Mouse (Mus musculus): ENCODE data around the gene Ctsk. TPM values are rescaled to one million over a fixed set of nuclear protein-coding genes. Genes with fewer than 3 reads are reported as not detected.

Gene Ctsk
- 1 to 10 TPM; 5.0 to 5.9 TPM for total RNA-seq (2021)
- long read RNA-seq, experiment 1, partial matches to known transcripts, result 0 of 3 reads
- long read RNA-seq, experiment 1, other reads (novel, unspliced or antisense), result 0 of 3 reads
- long read RNA-seq, experiment 2, partial matches to known transcripts, result 0 of 2 reads
- long read RNA-seq, experiment 2, other reads (novel, unspliced or antisense), result 0 of 2 reads

- no peak for DNase-seq (ENCODE audit: low spot score in 2 of 2)
Measured at GRCm38 (mm10) chr3:95499024-95499423, at the start of gene Ctsk. Ctsk (plus strand) TSS chr3:95499256.

- DNase-seq (ENCODE audit: low spot score in 2 of 2), result no peak
Measured at GRCm38 (mm10) chr3:95450408-95450807, 48.6 kb upstream of the Ctsk start.

GRCm38 (mm10) chr3:95450915-95451314, 48.1 kb upstream of the Ctsk start:
- DNase-seq (ENCODE audit: low spot score in 2 of 2), result no peak

GRCm38 (mm10) chr3:95456367-95456766, 42.7 kb upstream of the Ctsk start:
- DNase-seq (ENCODE audit: low spot score in 2 of 2), result no peak

- no peak for DNase-seq (ENCODE audit: low spot score in 2 of 2)
Measured at GRCm38 (mm10) chr3:95457758-95458157, 41.3 kb upstream of the Ctsk start.

- no peak for DNase-seq (ENCODE audit: low spot score in 2 of 2)
Measured at GRCm38 (mm10) chr3:95459381-95459780, 39.7 kb upstream of the Ctsk start.

GRCm38 (mm10) chr3:95463852-95464251, 35.2 kb upstream of the Ctsk start:
- DNase-seq (ENCODE audit: low spot score in 2 of 2), result no peak

- DNase-seq (ENCODE audit: low spot score in 2 of 2), result no peak
Measured at GRCm38 (mm10) chr3:95478966-95479365, 20.1 kb upstream of the Ctsk start.

GRCm38 (mm10) chr3:95486421-95486820, 12.6 kb upstream of the Ctsk start:
- no peak for DNase-seq (ENCODE audit: low spot score in 2 of 2)

GRCm38 (mm10) chr3:95488679-95489078, 10.4 kb upstream of the Ctsk start:
- DNase-seq (ENCODE audit: low spot score in 2 of 2), result no peak

- DNase-seq (ENCODE audit: low spot score in 2 of 2), result no peak
Measured at GRCm38 (mm10) chr3:95490238-95490637, 8.8 kb upstream of the Ctsk start.

GRCm38 (mm10) chr3:95494342-95494741, 4.7 kb upstream of the Ctsk start:
- peak; percentile 57 to 63 for DNase-seq (ENCODE audit: low spot score in 2 of 2)

- DNase-seq (ENCODE audit: low spot score in 2 of 2), result no peak
Measured at GRCm38 (mm10) chr3:95498229-95498628, 827 bp upstream of the Ctsk start.

GRCm38 (mm10) chr3:95499496-95500140, 562 bp downstream of the Ctsk start:
- DNase-seq (ENCODE audit: low spot score in 2 of 2), result no peak

- no peak for DNase-seq (ENCODE audit: low spot score in 2 of 2)
Measured at GRCm38 (mm10) chr3:95502312-95502711, 3.3 kb downstream of the Ctsk start.

GRCm38 (mm10) chr3:95509348-95509747, 10.3 kb downstream of the Ctsk start:
- no peak for DNase-seq (ENCODE audit: low spot score in 2 of 2)

- peak in 1 of 2 experiments; percentile 36 for DNase-seq (ENCODE audit: low spot score in 2 of 2)
Measured at GRCm38 (mm10) chr3:95511611-95512180, 12.6 kb downstream of the Ctsk start.

- no peak for DNase-seq (ENCODE audit: low spot score in 2 of 2)
Measured at GRCm38 (mm10) chr3:95516614-95517041, 17.6 kb downstream of the Ctsk start.

GRCm38 (mm10) chr3:95517493-95517898, 18.4 kb downstream of the Ctsk start:
- DNase-seq (ENCODE audit: low spot score in 2 of 2), result peak; percentile 57 to 72

- DNase-seq (ENCODE audit: low spot score in 2 of 2), result no peak
Measured at GRCm38 (mm10) chr3:95518891-95519290, 19.8 kb downstream of the Ctsk start.

- DNase-seq (ENCODE audit: low spot score in 2 of 2), result no peak
Measured at GRCm38 (mm10) chr3:95519315-95519714, 20.3 kb downstream of the Ctsk start.

GRCm38 (mm10) chr3:95520100-95520499, 21.0 kb downstream of the Ctsk start:
- no peak for DNase-seq (ENCODE audit: low spot score in 2 of 2)

GRCm38 (mm10) chr3:95521168-95521567, 22.1 kb downstream of the Ctsk start:
- no peak for DNase-seq (ENCODE audit: low spot score in 2 of 2)
